Mouse (Mus musculus) kidney, embryonic 14.5 days (tissue): ENCODE data around the gene Nsun2. TPM values are rescaled to one million over a fixed set of nuclear protein-coding genes. Genes with fewer than 3 reads are reported as not detected.

Experiments used
- ATAC-seq: fragments of 200-750 bp; cut with Nextera tagmentation; 2 replicates; pipeline ENCODE4 v1.8.0; 2017; ENCODE audit warnings: moderate number of reproducible peaks, mild to moderate bottlenecking, moderate TSS enrichment, moderate library complexity; ENCODE audit not compliant: low FRiP score, low TSS enrichment
- H3K27ac ChIP-seq: fragments of 300-500 bp; sonication (generic); 2 replicates; pipeline ENCODE4 v1.5.1; 2014; ENCODE audit warnings: low read depth, mild to moderate bottlenecking, low read length, moderate library complexity, mixed read lengths
- H3K27me3 ChIP-seq: fragments of 300-500 bp; sonication (generic); 2 replicates; pipeline ENCODE4 v1.6.1; 2014; ENCODE audit warnings: mild to moderate bottlenecking, low read length; ENCODE audit not compliant: control insufficient read depth, insufficient read depth
- H3K36me3 ChIP-seq: fragments of 300-500 bp; sonication (generic); 2 replicates; pipeline ENCODE4 v1.6.1; 2014; ENCODE audit warnings: low read length, mixed read lengths; ENCODE audit not compliant: control insufficient read depth, insufficient read depth
- H3K4me1 ChIP-seq: fragments of 300-500 bp; sonication (generic); 2 replicates; pipeline ENCODE4 v1.6.1; 2014; ENCODE audit warnings: low read length, mixed read lengths; ENCODE audit not compliant: control insufficient read depth, insufficient read depth
- H3K4me2 ChIP-seq: fragments of 300-500 bp; sonication (generic); replicated peaks from 2 replicates; pipeline ENCODE4 v1.6.1; 2014; ENCODE audit warnings: low read depth, mild to moderate bottlenecking, low read length
- H3K4me3 ChIP-seq: fragments of 300-500 bp; sonication (generic); 2 replicates; pipeline ENCODE4 v1.5.1; 2014; ENCODE audit warnings: mild to moderate bottlenecking, low read length
- H3K9ac ChIP-seq: fragments of 300-500 bp; sonication (generic); 2 replicates; pipeline ENCODE4 v1.6.1; 2014; ENCODE audit warnings: low read depth, mild to moderate bottlenecking, low read length, moderate library complexity
- H3K9me3 ChIP-seq: fragments of 300-500 bp; sonication (generic); 2 replicates; pipeline ENCODE4 v1.6.1; 2016; ENCODE audit warnings: low read length; ENCODE audit not compliant: control insufficient read depth
- WGBS: fragments of 180-500 bp; shearing (Covaris S2); extraction: QIAGEN DNeasy Blood & Tissue Kit; methylation state at CpG from one replicate; pipeline ENCODE4 v1.1.7; 2014; 5-methylcytosine and 5-hydroxymethylcytosine counted together
- polyA plus RNA-seq: library from polyadenylated mRNA; unstranded; fragments of >200 nt; fragmentation: Nextera tagmentation; extraction: Ambion mirVana; gene quantifications from 2 replicates; pipeline ENCODE4 v1.2.1, GENCODE M21; 2014

The Nsun2 gene
- polyA plus RNA-seq, 1 experiment from 2014 or later, result 142 TPM

GRCm38 (mm10) chr13:69555045-69555444, 21.5 kb downstream of the Nsun2 start:
- no peaks in the 10 kb centered on the region for H3K27me3 ChIP-seq
- no peak for ATAC-seq

GRCm38 (mm10) chr13:69555957-69556482, 22.5 kb downstream of the Nsun2 start:
- H3K4me2 ChIP-seq, result no peak overlapping the region
- H3K27ac ChIP-seq, result no peak overlapping the region
- H3K9me3 ChIP-seq, result no peaks in the 10 kb centered on the region
- H3K4me1 ChIP-seq, result no peaks in the 10 kb centered on the region
- H3K36me3 ChIP-seq, result no peaks in the 10 kb centered on the region
- no peak overlapping the region for H3K4me3 ChIP-seq
- no peak for ATAC-seq
- H3K27me3 ChIP-seq, result no peaks in the 10 kb centered on the region
- no peak overlapping the region for H3K9ac ChIP-seq
- 87% methylated on average over 6 of the region's 6 CpGs for WGBS

More at GRCm38 (mm10) chr13:69555045-69555444, 21.5 kb downstream of the Nsun2 start:
- no peaks in the 10 kb centered on the region for H3K4me1 ChIP-seq
- H3K4me2 ChIP-seq, result no peak overlapping the region
- H3K27ac ChIP-seq, result no peak overlapping the region
- WGBS, result 26% methylated on average over 8 of the region's 8 CpGs
- no peak overlapping the region for H3K9ac ChIP-seq
- H3K9me3 ChIP-seq, result no peaks in the 10 kb centered on the region
- H3K36me3 ChIP-seq, result no peaks in the 10 kb centered on the region
- H3K4me3 ChIP-seq, result no peak overlapping the region

GRCm38 (mm10) chr13:69556728-69557127, 23.2 kb downstream of the Nsun2 start:
- Histone ChIP-seq H3K4me1 (no peaks in the 10 kb centered on the region), H3K9me3 (no peaks in the 10 kb centered on the region), H3K4me2 (no peak overlapping the region), H3K27me3 (no peaks in the 10 kb centered on the region), H3K9ac (no peak overlapping the region), H3K4me3 (no peak overlapping the region), H3K27ac (no peak overlapping the region), H3K36me3 (no peaks in the 10 kb centered on the region)
- no peak for ATAC-seq

- Histone ChIP-seq H3K4me2 (no peak overlapping the region), H3K4me3 (no peak overlapping the region), H3K27me3 (no peaks in the 10 kb centered on the region), H3K4me1 (no peaks in the 10 kb centered on the region; the same call in 1 of the 2 replicates), H3K36me3 (no peaks in the 10 kb centered on the region), H3K27ac (no peak overlapping the region), H3K9me3 (no peaks in the 10 kb centered on the region), H3K9ac (no peak overlapping the region)
- no peak for ATAC-seq
- 81% methylated on average over 6 of the region's 6 CpGs for WGBS
Observed at GRCm38 (mm10) chr13:69558098-69558660, 24.6 kb downstream of the Nsun2 start.

GRCm38 (mm10) chr13:69559291-69559961, 25.9 kb downstream of the Nsun2 start:
- Histone ChIP-seq H3K4me2 (no peak overlapping the region), H3K9me3 (no peaks in the 10 kb centered on the region), H3K36me3 (no peaks in the 10 kb centered on the region), H3K4me1 (no peaks in the 10 kb centered on the region; the same call in 1 of the 2 replicates), H3K27ac (no peak overlapping the region), H3K9ac (no peak overlapping the region), H3K4me3 (no peak overlapping the region), H3K27me3 (no peaks in the 10 kb centered on the region)
- ATAC-seq, result no peak
- WGBS, result 79% methylated on average over 13 of the region's 13 CpGs

- H3K4me3 ChIP-seq, result no peak overlapping the region
- H3K27ac ChIP-seq, result no peak overlapping the region
- no peak overlapping the region for H3K4me2 ChIP-seq
- no peaks in the 10 kb centered on the region; the same call in 1 of the 2 replicates for H3K4me1 ChIP-seq
- WGBS, result 75% methylated on average over 9 of the region's 9 CpGs
- no peaks in the 10 kb centered on the region for H3K9me3 ChIP-seq
- H3K27me3 ChIP-seq, result no peaks in the 10 kb centered on the region
- no peaks in the 10 kb centered on the region for H3K36me3 ChIP-seq
- ATAC-seq, result no peak
- no peak overlapping the region for H3K9ac ChIP-seq
Observed at GRCm38 (mm10) chr13:69562004-69562403, 28.5 kb downstream of the Nsun2 start.

- Histone ChIP-seq H3K9me3 (no peaks in the 10 kb centered on the region), H3K4me2 (no peak overlapping the region), H3K9ac (no peak overlapping the region), H3K27me3 (no peaks in the 10 kb centered on the region), H3K4me1 (no peaks in the 10 kb centered on the region; the same call in 1 of the 2 replicates), H3K4me3 (no peak overlapping the region), H3K36me3 (no peaks in the 10 kb centered on the region), H3K27ac (no peak overlapping the region)
- WGBS, result 33% methylated on average over 12 of the region's 12 CpGs
- ATAC-seq, result peak; percentile 84
Observed at GRCm38 (mm10) chr13:69562654-69563574, 29.4 kb downstream of the Nsun2 start.

- no peaks in the 10 kb centered on the region for H3K36me3 ChIP-seq
- H3K4me3 ChIP-seq, result no peak overlapping the region
- no peak overlapping the region for H3K27ac ChIP-seq
- no peaks in the 10 kb centered on the region; the same call in 1 of the 2 replicates for H3K4me1 ChIP-seq
- ATAC-seq, result no peak
- no peak overlapping the region for H3K4me2 ChIP-seq
- 36% methylated on average over 3 of the region's 3 CpGs for WGBS
- H3K27me3 ChIP-seq, result no peaks in the 10 kb centered on the region
- no peaks in the 10 kb centered on the region for H3K9me3 ChIP-seq
- no peak overlapping the region for H3K9ac ChIP-seq
Observed at GRCm38 (mm10) chr13:69563905-69564304, 30.4 kb downstream of the Nsun2 start.
